Mouse (Mus musculus): Measurements from ENCODE around the gene Wdr95. TPM values are rescaled to one million over a fixed set of nuclear protein-coding genes. Genes with fewer than 3 reads are reported as not detected.
"Not testable (repeated sequence)": the region's sequence is repeated elsewhere in the genome, so short reads cannot be mapped to it uniquely, and the experiment has no call there.

Gene Wdr95
- total and polyA plus RNA-seq, 3 experiments: not detected

- DNase-seq: no peak
Observed at GRCm38 (mm10) chr5:149517116-149517515, 11.4 kb upstream of the Wdr95 start.

GRCm38 (mm10) chr5:149520806-149521205, 7.7 kb upstream of the Wdr95 start:
- DNase-seq: no peak

- no peak for DNase-seq
Observed at GRCm38 (mm10) chr5:149523856-149524241, 4.6 kb upstream of the Wdr95 start.

GRCm38 (mm10) chr5:149524242-149524858, 4.1 kb upstream of the Wdr95 start:
- DNase-seq: peak; percentile 78

- DNase-seq: no peak
Observed at GRCm38 (mm10) chr5:149525055-149525785, 3.3 kb upstream of the Wdr95 start.

- DNase-seq: peak; percentile 52
Observed at GRCm38 (mm10) chr5:149526467-149526951, 2.0 kb upstream of the Wdr95 start.

GRCm38 (mm10) chr5:149527292-149527691, 1.2 kb upstream of the Wdr95 start:
- DNase-seq: not testable (repeated sequence)

- DNase-seq: no peak
Observed at GRCm38 (mm10) chr5:149533847-149534246, 5.4 kb downstream of the Wdr95 start.

GRCm38 (mm10) chr5:149536005-149536404, 7.5 kb downstream of the Wdr95 start:
- DNase-seq: no peak

- DNase-seq: no peak
Observed at GRCm38 (mm10) chr5:149537796-149538511, 9.5 kb downstream of the Wdr95 start.

GRCm38 (mm10) chr5:149538531-149538930, 10.1 kb downstream of the Wdr95 start:
- DNase-seq: no peak

- no peak for DNase-seq
Observed at GRCm38 (mm10) chr5:149539051-149539450, 10.6 kb downstream of the Wdr95 start.

- DNase-seq: no peak
Observed at GRCm38 (mm10) chr5:149551179-149551578, 22.7 kb downstream of the Wdr95 start.

- no peak for DNase-seq
Observed at GRCm38 (mm10) chr5:149552742-149553141, 24.3 kb downstream of the Wdr95 start.

GRCm38 (mm10) chr5:149553373-149553772, 24.9 kb downstream of the Wdr95 start:
- DNase-seq: no peak

- no peak for DNase-seq
Observed at GRCm38 (mm10) chr5:149554397-149554796, 25.9 kb downstream of the Wdr95 start.

- DNase-seq: no peak
Observed at GRCm38 (mm10) chr5:149560903-149561588, 32.6 kb downstream of the Wdr95 start.

GRCm38 (mm10) chr5:149566026-149566425, 37.5 kb downstream of the Wdr95 start:
- DNase-seq: no peak

GRCm38 (mm10) chr5:149566957-149567356, 38.5 kb downstream of the Wdr95 start:
- peak; percentile 48 for DNase-seq

GRCm38 (mm10) chr5:149568993-149569392, 40.5 kb downstream of the Wdr95 start:
- DNase-seq: no peak

GRCm38 (mm10) chr5:149576977-149577376, 48.5 kb downstream of the Wdr95 start:
- DNase-seq: no peak

GRCm38 (mm10) chr5:149577449-149577848, 49.0 kb downstream of the Wdr95 start:
- DNase-seq: no peak
